Mouse (Mus musculus): Measurements from ENCODE around the gene Olfr1328. TPM values are rescaled to one million over a fixed set of nuclear protein-coding genes. Genes with fewer than 3 reads are reported as not detected.

Olfr1328 gene
- polyA plus RNA-seq, 1 experiment from 2014 or later = not detected

- H3K4me2 ChIP-seq (ENCODE audit: low read depth, low read length) = no peak within 1 kb of the TSS
- H3K4me1 ChIP-seq (ENCODE audit: control insufficient read depth, low read depth, low read length) = no peaks in the 10 kb centered on the region
- H3K27ac ChIP-seq (ENCODE audit: low read length) = no peak within 1 kb of the TSS
- WGBS (ENCODE audit: insufficient replicate concordance) = 38% methylated on average over 1 of the region's 1 CpGs
- ATAC-seq (ENCODE audit: low read depth) = no peak
- H3K27me3 ChIP-seq (ENCODE audit: control insufficient read depth, insufficient read depth, low read depth, low read length) = no peaks in the 10 kb centered on the region
- no peaks in the 10 kb centered on the region for H3K9me3 ChIP-seq (replicated peaks; ENCODE audit: control insufficient read depth, low read length)
- no peak within 1 kb of the TSS for H3K9ac ChIP-seq (ENCODE audit: low read depth, low read length)
- no peak within 1 kb of the TSS for H3K4me3 ChIP-seq (ENCODE audit: low read depth, low read length)
- H3K36me3 ChIP-seq (ENCODE audit: control insufficient read depth, insufficient read depth) = no peaks in the 10 kb centered on the region
Observed at GRCm38 (mm10) chr4:118888297-118888696, 50.1 kb downstream of the Olfr1328 start, which contains the start of gene Olfr1330. Olfr1330 (plus strand) TSS chr4:118888597.

Other genes starting within 250 kb of the Olfr1328 start
- gene Olfr1342, start 245.9 kb downstream of the Olfr1328 start, polyA plus RNA-seq (2015; fragmentation: Nextera tagmentation; extraction: Ambion mirVana) = not detected in 2 replicates
- gene Olfr1341, start 235.1 kb downstream of the Olfr1328 start, polyA plus RNA-seq (2015; fragmentation: Nextera tagmentation; extraction: Ambion mirVana) = not detected in 2 replicates
- gene Olfr1340, start 218.5 kb downstream of the Olfr1328 start, polyA plus RNA-seq (2015; fragmentation: Nextera tagmentation; extraction: Ambion mirVana) = not detected in 2 replicates
- not detected in 2 replicates for gene Olfr1339, start 206.4 kb downstream of the Olfr1328 start, polyA plus RNA-seq (2015; fragmentation: Nextera tagmentation; extraction: Ambion mirVana)
- gene Olfr1338, start 179.9 kb downstream of the Olfr1328 start, polyA plus RNA-seq (2015; fragmentation: Nextera tagmentation; extraction: Ambion mirVana) = not detected in 2 replicates
- not detected in 2 replicates for gene Olfr1337, start 156.0 kb downstream of the Olfr1328 start, polyA plus RNA-seq (2015; fragmentation: Nextera tagmentation; extraction: Ambion mirVana)
- not detected in 2 replicates for gene Olfr1335, start 128.7 kb downstream of the Olfr1328 start, polyA plus RNA-seq (2015; fragmentation: Nextera tagmentation; extraction: Ambion mirVana)
- not detected in 2 replicates for gene Olfr1333, start 102.3 kb downstream of the Olfr1328 start, polyA plus RNA-seq (2015; fragmentation: Nextera tagmentation; extraction: Ambion mirVana)
- gene Olfr1331, start 74.0 kb downstream of the Olfr1328 start, polyA plus RNA-seq (2015; fragmentation: Nextera tagmentation; extraction: Ambion mirVana) = not detected in 2 replicates
- gene Olfr1330, start 50.0 kb downstream of the Olfr1328 start, polyA plus RNA-seq (2015; fragmentation: Nextera tagmentation; extraction: Ambion mirVana) = 0.04 TPM in 1 of 2 replicates, not detected in the other
- not detected in 2 replicates for gene Olfr1329, start 21.1 kb downstream of the Olfr1328 start, polyA plus RNA-seq (2015; fragmentation: Nextera tagmentation; extraction: Ambion mirVana)
- not detected in 2 replicates for gene Lao1, start 23.0 kb upstream of the Olfr1328 start, polyA plus RNA-seq (2015; fragmentation: Nextera tagmentation; extraction: Ambion mirVana)
- gene Slc2a1, start 170.1 kb upstream of the Olfr1328 start, polyA plus RNA-seq (2015; fragmentation: Nextera tagmentation; extraction: Ambion mirVana) = 288 and 291 TPM in 2 replicates
- gene Zfp691, start 235.6 kb upstream of the Olfr1328 start, polyA plus RNA-seq (2015; fragmentation: Nextera tagmentation; extraction: Ambion mirVana) = 2.0 and 2.1 TPM in 2 replicates

All from liver, embryonic 16.5 days (tissue).